Mouse (Mus musculus): ENCODE data around the gene Ccdc70.

DNA sequence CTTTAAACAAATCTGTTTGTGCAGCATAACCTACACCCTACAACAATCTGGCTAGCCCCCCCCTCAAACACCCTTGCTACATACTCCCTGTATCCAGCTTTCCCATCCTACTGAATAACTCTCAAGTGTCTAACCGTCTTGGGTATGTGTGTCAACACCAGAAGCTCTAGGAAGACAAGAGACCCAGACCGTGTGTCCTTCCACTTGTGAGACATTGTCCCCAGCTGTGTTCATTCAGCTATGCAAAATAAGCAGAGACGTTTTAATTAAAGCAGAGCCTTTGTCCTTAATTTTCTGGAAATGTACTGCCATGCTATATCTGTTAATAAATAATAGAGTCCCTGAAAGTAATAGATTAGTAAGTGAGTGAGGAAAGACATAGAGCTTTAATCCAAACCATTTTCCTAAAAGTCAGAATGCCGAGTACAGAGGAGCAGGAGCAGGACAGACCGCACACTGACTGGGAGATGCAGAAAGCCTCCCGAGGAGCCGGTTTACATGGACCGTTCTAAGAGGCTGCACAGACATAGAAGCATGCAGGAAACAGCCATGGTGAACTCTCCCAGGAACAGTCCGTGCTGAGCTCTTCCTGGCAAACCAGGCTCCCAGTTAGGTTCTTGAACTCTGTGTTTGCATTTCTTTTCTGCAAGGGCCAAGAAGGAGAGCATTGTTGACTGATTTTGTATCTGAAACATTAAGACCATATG lies 22.1 kb upstream of the Ccdc70 start:
- TF ChIP-seq POLR2A (IDR thresholded peaks at IDR 0.05; ENCODE audit: insufficient read depth, low read length) (no peak), CTCF (IDR thresholded peaks at IDR 0.05; ENCODE audit: low read depth, low read length) (no peak)
